10 mouse cellular contexts compared by ENCODE assay signal in the genomic region with DNA sequence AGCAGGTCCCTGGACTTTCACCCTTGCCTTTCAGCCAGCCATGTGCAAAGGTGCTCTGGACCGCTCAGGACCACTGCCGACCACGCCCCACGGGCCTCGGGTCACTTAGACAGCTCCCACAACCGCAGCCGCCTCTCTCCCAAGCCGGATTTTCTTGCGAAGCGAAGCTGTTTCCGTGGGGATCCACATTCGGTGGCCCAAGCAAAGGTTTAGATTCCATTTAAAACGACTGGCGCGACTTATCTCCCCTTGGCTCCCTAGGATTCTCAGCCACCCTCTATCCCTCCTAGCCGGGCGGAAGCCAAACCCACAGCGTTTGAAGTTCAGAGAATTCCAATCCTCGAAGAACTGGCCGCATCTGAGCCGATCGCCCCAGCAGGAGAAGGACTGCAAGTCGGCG. TPM values are rescaled to one million over a fixed set of nuclear protein-coding genes. Genes with fewer than 3 reads are reported as not detected.
A peak's percentile ranks its signal among the peaks of the same experiment; 100 is the strongest.
DNase-seq lines count a peak whose midpoint lies in the region; ATAC-seq lines count a peak whose summit lies in the region.
"Had no signal": no experiment of that assay in that cellular context is flagged by ENCODE, and none has a peak within 500 bp of the region (broad histone marks: within the 10 kb centered on the region; RNA-seq: fewer than 3 reads in every experiment).

No protein-coding gene starts in this region.

- no peak overlapping the region for H3K4me3 ChIP-seq in forebrain, embryonic 10.5 days
- no peak overlapping the region for H3K4me3 ChIP-seq in forebrain, embryonic 15.5 days
- no peak overlapping the region for H3K4me3 ChIP-seq in neural tube, embryonic 15.5 days (replicated peaks)

- no peak overlapping the region for H3K27ac ChIP-seq in forebrain, embryonic 10.5 days
- no peak overlapping the region for H3K27ac ChIP-seq in forebrain, embryonic 15.5 days (replicated peaks)
- no peak overlapping the region for H3K27ac ChIP-seq in neural tube, embryonic 15.5 days (replicated peaks)

- 1% methylated on average over 24 of the region's 24 CpGs for WGBS in forebrain, embryonic 10.5 days
- WGBS in forebrain, embryonic 15.5 days: under 1% methylated on average over 24 of the region's 24 CpGs
- 4% methylated on average over 24 of the region's 24 CpGs for WGBS in neural tube, embryonic 15.5 days

- peaks cover 43% of the 10 kb centered on the region for H3K4me1 ChIP-seq in forebrain, embryonic 10.5 days
- H3K4me1 ChIP-seq in forebrain, embryonic 15.5 days: peaks cover 18% of the 10 kb centered on the region
- H3K4me1 ChIP-seq in neural tube, embryonic 15.5 days: peaks cover 17% of the 10 kb centered on the region

- H3K27me3 ChIP-seq in forebrain, embryonic 10.5 days (ENCODE audit: poor library complexity, severe bottlenecking): peaks cover 100% of the 10 kb centered on the region
- peaks cover 97% of the 10 kb centered on the region for H3K27me3 ChIP-seq in forebrain, embryonic 15.5 days
- H3K27me3 ChIP-seq in neural tube, embryonic 15.5 days (replicated peaks): peaks cover 94% of the 10 kb centered on the region

- H3K4me2 ChIP-seq in forebrain, embryonic 15.5 days (replicated peaks): no peak overlapping the region
- H3K4me2 ChIP-seq in neural tube, embryonic 15.5 days: no peak overlapping the region

- no peaks in the 10 kb centered on the region for H3K9me3 ChIP-seq in forebrain, embryonic 10.5 days
- no peaks in the 10 kb centered on the region for H3K9me3 ChIP-seq in forebrain, embryonic 15.5 days
- H3K9me3 ChIP-seq in neural tube, embryonic 15.5 days (replicated peaks): no peaks in the 10 kb centered on the region

- DNase-seq in forebrain, embryonic 10.5 days (ENCODE audit: extremely low spot score, low spot score): peak; percentile 54
- peak; percentile 59 for DNase-seq in neural tube, embryonic 10.5 days (ENCODE audit: extremely low spot score, low spot score)
- peak; percentile 71 to 81 for DNase-seq in kidney, postnatal 36 days
- DNase-seq in frontal cortex, postnatal 14 days (ENCODE audit: low spot score in 2 of 2): no peak
- DNase-seq in urinary bladder, adult 18-20 months (ENCODE audit: low spot score in 2 of 2): no peak
- no peak for DNase-seq in testis, postnatal 10 days (ENCODE audit: low spot score)
- DNase-seq: cerebellum, adult 9-10 months; lung, postnatal 4 days had no signal

- H3K9ac ChIP-seq in forebrain, embryonic 15.5 days (replicated peaks): no peak overlapping the region
- no peak overlapping the region for H3K9ac ChIP-seq in neural tube, embryonic 15.5 days (replicated peaks)

- no peaks in the 10 kb centered on the region for H3K36me3 ChIP-seq in forebrain, embryonic 10.5 days (replicated peaks)
- no peaks in the 10 kb centered on the region for H3K36me3 ChIP-seq in forebrain, embryonic 15.5 days
- no peaks in the 10 kb centered on the region for H3K36me3 ChIP-seq in neural tube, embryonic 15.5 days

- ATAC-seq in forebrain, embryonic 15.5 days (replicated peaks): no peak
- ATAC-seq in neural tube, embryonic 15.5 days (ENCODE audit: low FRiP score): no peak

RNA-seq across cellular contexts. Expression of a gene that starts 2.9 kb away (rescaled TPM):
- polyA plus RNA-seq in forebrain, embryonic 10.5 days (2016; fragmentation: Nextera tagmentation; extraction: Ambion mirVana): not detected in 2 replicates
- polyA plus RNA-seq in forebrain, embryonic 15.5 days (2015; fragmentation: Nextera tagmentation; extraction: Ambion mirVana): not detected in 2 replicates
- polyA plus RNA-seq in neural tube, embryonic 15.5 days (2015; fragmentation: Nextera tagmentation; extraction: Ambion mirVana): 0.82 and 1.9 TPM in 2 replicates

RNA-seq across cellular contexts. Expression of a gene that starts 49.7 kb away (rescaled TPM):
- not detected in 2 replicates for polyA plus RNA-seq in forebrain, embryonic 10.5 days (2016; fragmentation: Nextera tagmentation; extraction: Ambion mirVana)
- not detected in 2 replicates for polyA plus RNA-seq in forebrain, embryonic 15.5 days (2015; fragmentation: Nextera tagmentation; extraction: Ambion mirVana)
- 0.08 and 0.26 TPM in 2 replicates for polyA plus RNA-seq in neural tube, embryonic 15.5 days (2015; fragmentation: Nextera tagmentation; extraction: Ambion mirVana)

Comparison
In these comparisons a context has a peak if more than half of its experiments do, and no peak if none do; other contexts are left out.
1. DNase-seq: peak in forebrain, embryonic 10.5 days (single experiment), neural tube, embryonic 10.5 days (single experiment) and kidney, postnatal 36 days (2 of 2); none in frontal cortex, postnatal 14 days (0 of 2), urinary bladder, adult 18-20 months (0 of 2) and testis, postnatal 10 days (single experiment).